Mouse (Mus musculus) spleen, postnatal 10 days (tissue): ENCODE measurements around the gene Hdc.

Experiments used
- DNase-seq, 2 experiments: peaks; one replicate each; pipeline ENCODE4 v3.0.0; 2021 to 2022; ENCODE audit warnings: low spot score in 2 of 2

Gene Hdc

GRCm38 (mm10) chr2:126600533-126600932, 18.6 kb downstream of the Hdc start:
- no peak for DNase-seq

GRCm38 (mm10) chr2:126599005-126599404, 20.1 kb downstream of the Hdc start:
- DNase-seq = no peak

- DNase-seq = no peak
Measured at GRCm38 (mm10) chr2:126598359-126598758, 20.7 kb downstream of the Hdc start.

- DNase-seq = no peak
Measured at GRCm38 (mm10) chr2:126597279-126598241, 21.5 kb downstream of the Hdc start.

GRCm38 (mm10) chr2:126596347-126597072, 22.6 kb downstream of the Hdc start:
- DNase-seq = no peak

GRCm38 (mm10) chr2:126593831-126594610, 25.1 kb downstream of the Hdc start:
- peak; percentile 47 to 83 for DNase-seq

GRCm38 (mm10) chr2:126591304-126591703, 27.8 kb downstream of the Hdc start:
- no peak for DNase-seq

- DNase-seq = no peak
Measured at GRCm38 (mm10) chr2:126587468-126587867, 31.6 kb downstream of the Hdc start.

GRCm38 (mm10) chr2:126584621-126585369, 34.3 kb downstream of the Hdc start:
- no peak for DNase-seq

GRCm38 (mm10) chr2:126583960-126584359, 35.1 kb downstream of the Hdc start:
- DNase-seq = no peak

- DNase-seq = no peak
Measured at GRCm38 (mm10) chr2:126579282-126579681, 39.8 kb downstream of the Hdc start.

GRCm38 (mm10) chr2:126577362-126577761, 41.7 kb downstream of the Hdc start:
- DNase-seq = no peak

- DNase-seq = no peak
Measured at GRCm38 (mm10) chr2:126575391-126576176, 43.5 kb downstream of the Hdc start.

GRCm38 (mm10) chr2:126572747-126573146, 46.4 kb downstream of the Hdc start:
- DNase-seq = no peak

- DNase-seq = no peak
Measured at GRCm38 (mm10) chr2:126572163-126572562, 46.9 kb downstream of the Hdc start.

- no peak for DNase-seq
Measured at GRCm38 (mm10) chr2:126563411-126564105, 55.5 kb downstream of the Hdc start.

GRCm38 (mm10) chr2:126560094-126560493, 59.0 kb downstream of the Hdc start:
- no peak for DNase-seq

GRCm38 (mm10) chr2:126555533-126555932, 63.6 kb downstream of the Hdc start:
- DNase-seq = no peak

GRCm38 (mm10) chr2:126553291-126553639, 65.8 kb downstream of the Hdc start:
- DNase-seq = peak in 1 of 2 experiments; percentile 16
